Mouse (Mus musculus): ENCODE data around the gene Dst. TPM values are rescaled to one million over a fixed set of nuclear protein-coding genes. Genes with fewer than 3 reads are reported as not detected.

Dst gene
- polyA plus RNA-seq, 1 experiment = 49.7 TPM

- no peak overlapping the region for H3ac ChIP-seq (ENCODE audit: control insufficient read depth, insufficient read length)
- no peak overlapping the region for H3K4me3 ChIP-seq
- TF ChIP-seq POLR2AphosphoS2 (IDR thresholded peaks at IDR 0.05; ENCODE audit: insufficient read length, low read depth) (no peak), E2F4 (IDR thresholded peaks at IDR 0.05; ENCODE audit: insufficient read depth) (no peak), MYOD1 (IDR thresholded peaks at IDR 0.05; ENCODE audit: control insufficient read depth in 1 of 3, insufficient read length in 2 of 3, low read depth in 2 of 3) (no peak), MYOG (IDR thresholded peaks at IDR 0.05; ENCODE audit: control insufficient read depth in 1 of 3, insufficient read depth in 1 of 3, insufficient read length in 2 of 3, low read depth in 2 of 3) (no peak), POLR2A (IDR thresholded peaks at IDR 0.05; ENCODE audit: insufficient read length, low read depth) (no peak), REST (IDR thresholded peaks at IDR 0.05; ENCODE audit: insufficient read depth, insufficient read length) (no peak), SRF (IDR thresholded peaks at IDR 0.05; ENCODE audit: control insufficient read depth, insufficient read length, low read depth) (no peak), MAX (IDR thresholded peaks at IDR 0.05; ENCODE audit: low read depth) (no peak), TCF12 (IDR thresholded peaks at IDR 0.05; ENCODE audit: insufficient read depth, poor library complexity, severe bottlenecking) (no peak), CEBPB (IDR thresholded peaks at IDR 0.05; ENCODE audit: insufficient read depth, poor library complexity, severe bottlenecking) (no peak), USF1 (IDR thresholded peaks at IDR 0.05; ENCODE audit: low read depth) (no peak), TCF3 (IDR thresholded peaks at IDR 0.05; ENCODE audit: insufficient read length, low read depth) (no peak)
- peaks cover 26% of the 10 kb centered on the region for H3K79me2 ChIP-seq (ENCODE audit: control insufficient read depth, insufficient read depth)
- no peaks in the 10 kb centered on the region for H3K36me3 ChIP-seq (ENCODE audit: control insufficient read depth, insufficient read depth)
- H3K27me3 ChIP-seq (ENCODE audit: control insufficient read depth, insufficient read depth, insufficient read length) = no peaks in the 10 kb centered on the region
- H3K4me2 ChIP-seq (ENCODE audit: low read depth) = no peak overlapping the region
These were observed 35.9 kb downstream of the Dst start for GRCm38 (mm10) chr1:33943943-33944342.

- Histone ChIP-seq H3K36me3 (ENCODE audit: control insufficient read depth, insufficient read depth) (no peaks in the 10 kb centered on the region), H3K4me3 (no peak overlapping the region), H3ac (ENCODE audit: control insufficient read depth, insufficient read length) (no peak overlapping the region), H3K27me3 (ENCODE audit: control insufficient read depth, insufficient read depth, insufficient read length) (no peaks in the 10 kb centered on the region), H3K79me2 (ENCODE audit: control insufficient read depth, insufficient read depth) (peaks cover 23% of the 10 kb centered on the region), H3K4me2 (ENCODE audit: low read depth) (no peak overlapping the region)
- TF ChIP-seq POLR2AphosphoS2 (IDR thresholded peaks at IDR 0.05; ENCODE audit: insufficient read length, low read depth) = no peak
- no peak for TF ChIP-seq CEBPB (IDR thresholded peaks at IDR 0.05; ENCODE audit: insufficient read depth, poor library complexity, severe bottlenecking)
- no peak for TF ChIP-seq MYOD1 (IDR thresholded peaks at IDR 0.05; ENCODE audit: control insufficient read depth in 1 of 3, insufficient read length in 2 of 3, low read depth in 2 of 3)
- no peak for TF ChIP-seq E2F4 (IDR thresholded peaks at IDR 0.05; ENCODE audit: insufficient read depth)
- TF ChIP-seq TCF12 (IDR thresholded peaks at IDR 0.05; ENCODE audit: insufficient read depth, poor library complexity, severe bottlenecking) = no peak
- no peak for TF ChIP-seq USF1 (IDR thresholded peaks at IDR 0.05; ENCODE audit: low read depth)
- TF ChIP-seq MAX (IDR thresholded peaks at IDR 0.05; ENCODE audit: low read depth) = no peak
- TF ChIP-seq SRF (IDR thresholded peaks at IDR 0.05; ENCODE audit: control insufficient read depth, insufficient read length, low read depth) = no peak
- no peak for TF ChIP-seq TCF3 (IDR thresholded peaks at IDR 0.05; ENCODE audit: insufficient read length, low read depth)
- TF ChIP-seq REST (IDR thresholded peaks at IDR 0.05; ENCODE audit: insufficient read depth, insufficient read length) = no peak
These were observed 37.1 kb downstream of the Dst start for GRCm38 (mm10) chr1:33944977-33945750.

GRCm38 (mm10) chr1:33945756-33946155 lies 37.7 kb downstream of the Dst start:
- Histone ChIP-seq H3K79me2 (ENCODE audit: control insufficient read depth, insufficient read depth) (peaks cover 23% of the 10 kb centered on the region), H3K36me3 (ENCODE audit: control insufficient read depth, insufficient read depth) (no peaks in the 10 kb centered on the region), H3K4me2 (ENCODE audit: low read depth) (no peak overlapping the region), H3K27me3 (ENCODE audit: control insufficient read depth, insufficient read depth, insufficient read length) (no peaks in the 10 kb centered on the region), H3ac (ENCODE audit: control insufficient read depth, insufficient read length) (no peak overlapping the region), H3K4me3 (no peak overlapping the region)
- TF ChIP-seq USF1 (IDR thresholded peaks at IDR 0.05; ENCODE audit: low read depth) (no peak), MAX (IDR thresholded peaks at IDR 0.05; ENCODE audit: low read depth) (no peak), REST (IDR thresholded peaks at IDR 0.05; ENCODE audit: insufficient read depth, insufficient read length) (no peak), POLR2AphosphoS2 (IDR thresholded peaks at IDR 0.05; ENCODE audit: insufficient read length, low read depth) (no peak), CEBPB (IDR thresholded peaks at IDR 0.05; ENCODE audit: insufficient read depth, poor library complexity, severe bottlenecking) (no peak), E2F4 (IDR thresholded peaks at IDR 0.05; ENCODE audit: insufficient read depth) (no peak), MYOD1 (IDR thresholded peaks at IDR 0.05; ENCODE audit: control insufficient read depth in 1 of 3, insufficient read length in 2 of 3, low read depth in 2 of 3) (no peak), MYOG (IDR thresholded peaks at IDR 0.05; ENCODE audit: control insufficient read depth in 1 of 3, insufficient read depth in 1 of 3, insufficient read length in 2 of 3, low read depth in 2 of 3) (no peak), TCF3 (IDR thresholded peaks at IDR 0.05; ENCODE audit: insufficient read length, low read depth) (no peak), SRF (IDR thresholded peaks at IDR 0.05; ENCODE audit: control insufficient read depth, insufficient read length, low read depth) (no peak), POLR2A (IDR thresholded peaks at IDR 0.05; ENCODE audit: insufficient read length, low read depth) (no peak), TCF12 (IDR thresholded peaks at IDR 0.05; ENCODE audit: insufficient read depth, poor library complexity, severe bottlenecking) (no peak)

- TF ChIP-seq MYOD1 (IDR thresholded peaks at IDR 0.05; ENCODE audit: control insufficient read depth in 1 of 3, insufficient read length in 2 of 3, low read depth in 2 of 3) (no peak), POLR2A (IDR thresholded peaks at IDR 0.05; ENCODE audit: insufficient read length, low read depth) (no peak), TCF12 (IDR thresholded peaks at IDR 0.05; ENCODE audit: insufficient read depth, poor library complexity, severe bottlenecking) (no peak)
- no peak overlapping the region for H3K4me3 ChIP-seq
- H3K27me3 ChIP-seq (ENCODE audit: control insufficient read depth, insufficient read depth, insufficient read length) = no peaks in the 10 kb centered on the region
- H3ac ChIP-seq (ENCODE audit: control insufficient read depth, insufficient read length) = no peak overlapping the region
- peaks cover 12% of the 10 kb centered on the region for H3K79me2 ChIP-seq (ENCODE audit: control insufficient read depth, insufficient read depth)
- no peaks in the 10 kb centered on the region for H3K36me3 ChIP-seq (ENCODE audit: control insufficient read depth, insufficient read depth)
- no peak overlapping the region for H3K4me2 ChIP-seq (ENCODE audit: low read depth)
These were observed 38.8 kb downstream of the Dst start for GRCm38 (mm10) chr1:33946601-33947395.

Measured in myocyte (in vitro differentiated cells).